Mouse (Mus musculus) frontal cortex, postnatal 36 days (tissue): Measurements from ENCODE around the gene Dzank1.

Experiments used
- DNase-seq, 2 experiments: peaks; one replicate each; pipeline ENCODE4 v3.0.0; 2022; ENCODE audit warnings: low spot score in 2 of 2

The Dzank1 gene

GRCm38 (mm10) chr2:144526981-144527820, at the start of gene Dzank1, which contains the start of gene Polr3f:
TSS of gene Dzank1 (minus strand) at chr2:144527414.
TSS of gene Polr3f (plus strand) at chr2:144527718.
- DNase-seq = peak; percentile 98 to 99

GRCm38 (mm10) chr2:144555820-144556552, 28.8 kb upstream of the Dzank1 start, which contains the start of gene Sec23b:
TSS of gene Sec23b (plus strand) at chr2:144556229.
- peak; percentile 97 to 99 for DNase-seq

- DNase-seq = no peak
Observed at GRCm38 (mm10) chr2:144555286-144555819, 28.1 kb upstream of the Dzank1 start.

- no peak for DNase-seq
Observed at GRCm38 (mm10) chr2:144553905-144554304, 26.7 kb upstream of the Dzank1 start.

GRCm38 (mm10) chr2:144550529-144550928, 23.3 kb upstream of the Dzank1 start, which contains the start of gene Rbbp9:
TSS of gene Rbbp9 (minus strand) at chr2:144550869.
- peak; percentile 74 to 79 for DNase-seq

GRCm38 (mm10) chr2:144547559-144547958, 20.3 kb upstream of the Dzank1 start:
- DNase-seq = no peak

- no peak for DNase-seq
Observed at GRCm38 (mm10) chr2:144545481-144545880, 18.3 kb upstream of the Dzank1 start.

- DNase-seq = no peak
Observed at GRCm38 (mm10) chr2:144545061-144545460, 17.8 kb upstream of the Dzank1 start.

GRCm38 (mm10) chr2:144544630-144545029, 17.4 kb upstream of the Dzank1 start:
- no peak for DNase-seq

- DNase-seq = no peak
Observed at GRCm38 (mm10) chr2:144543670-144544069, 16.5 kb upstream of the Dzank1 start.

GRCm38 (mm10) chr2:144541246-144541645, 14.0 kb upstream of the Dzank1 start:
- no peak for DNase-seq

- no peak for DNase-seq
Observed at GRCm38 (mm10) chr2:144537123-144537522, 9.9 kb upstream of the Dzank1 start.

GRCm38 (mm10) chr2:144527821-144528174, 584 bp upstream of the Dzank1 start:
- DNase-seq = no peak

- peak; percentile 19 to 43 for DNase-seq
Observed at GRCm38 (mm10) chr2:144525856-144526255, 1.4 kb downstream of the Dzank1 start.

- no peak for DNase-seq
Observed at GRCm38 (mm10) chr2:144519772-144520171, 7.4 kb downstream of the Dzank1 start.

- DNase-seq = peak in 1 of 2 experiments; percentile 23
Observed at GRCm38 (mm10) chr2:144514619-144515018, 12.6 kb downstream of the Dzank1 start.

- DNase-seq = no peak
Observed at GRCm38 (mm10) chr2:144502134-144502533, 25.1 kb downstream of the Dzank1 start.

- no peak for DNase-seq
Observed at GRCm38 (mm10) chr2:144489342-144489741, 37.9 kb downstream of the Dzank1 start.

- DNase-seq = no peak
Observed at GRCm38 (mm10) chr2:144487476-144487875, 39.7 kb downstream of the Dzank1 start.

- DNase-seq = no peak
Observed at GRCm38 (mm10) chr2:144485439-144485838, 41.8 kb downstream of the Dzank1 start.

GRCm38 (mm10) chr2:144484084-144484483, 43.1 kb downstream of the Dzank1 start:
- DNase-seq = no peak

- DNase-seq = peak; percentile 57 to 68
Observed at GRCm38 (mm10) chr2:144479421-144479820, 47.8 kb downstream of the Dzank1 start.
